ENCODE assay signal across 9 mouse cellular contexts in genomic region chr1:130350077-130350635, GRCm38 (mm10).
DNase-seq lines count a peak whose midpoint lies in the region; ATAC-seq and TF ChIP-seq lines count a peak whose summit lies in the region.
"Had no signal": no experiment of that assay in that cellular context is flagged by ENCODE, and none has a peak within 500 bp of the region (broad histone marks: within the 10 kb centered on the region; RNA-seq: fewer than 3 reads in every experiment).

No protein-coding gene starts in this region.

- no peak overlapping the region for H3K4me2 ChIP-seq in neural tube, embryonic 14.5 days (ENCODE audit: low read depth, low read length)
- H3K4me2 ChIP-seq: stomach, embryonic 15.5 days had no signal

- WGBS in neural tube, embryonic 14.5 days = 18% methylated on average over 1 of the region's 1 CpGs

- peak; percentile 64; the same call in 1 of the 2 replicates for TF ChIP-seq CTCF in brain, embryonic 14.5 days (IDR thresholded peaks at IDR 0.05; ENCODE audit: borderline replicate concordance, extremely low read depth, insufficient read depth, insufficient read length)

- peak; percentile 89 for ATAC-seq in frontal cortex, adult (ENCODE audit: low TSS enrichment)
- ATAC-seq in granulocyte monocyte progenitor cell, adult 5-6 weeks (replicated peaks; ENCODE audit: poor library complexity, severe bottlenecking) = peak; percentile 67; the same call in 1 of the 2 replicates
- peak; percentile 79 for ATAC-seq in neural tube, embryonic 14.5 days (ENCODE audit: low read depth)

- no peaks in the 10 kb centered on the region for H3K27me3 ChIP-seq in neural tube, embryonic 14.5 days (ENCODE audit: control insufficient read depth, insufficient read depth, low read length)
- H3K27me3 ChIP-seq: stomach, embryonic 15.5 days had no signal

- no peak overlapping the region for H3K4me3 ChIP-seq in neural tube, embryonic 14.5 days (ENCODE audit: low read depth, low read length)
- H3K4me3 ChIP-seq: stomach, embryonic 15.5 days had no signal

- no peaks in the 10 kb centered on the region for H3K36me3 ChIP-seq in neural tube, embryonic 14.5 days (ENCODE audit: control insufficient read depth, insufficient read depth, low read length)
- H3K36me3 ChIP-seq: stomach, embryonic 15.5 days had no signal

- no peaks in the 10 kb centered on the region for H3K9me3 ChIP-seq in neural tube, embryonic 14.5 days (ENCODE audit: control insufficient read depth, low read length)
- H3K9me3 ChIP-seq: stomach, embryonic 15.5 days had no signal

- no peaks in the 10 kb centered on the region for H3K4me1 ChIP-seq in neural tube, embryonic 14.5 days (ENCODE audit: control insufficient read depth, insufficient read depth, low read length)
- H3K4me1 ChIP-seq: stomach, embryonic 15.5 days had no signal

- H3K27ac ChIP-seq in neural tube, embryonic 14.5 days (ENCODE audit: low read depth, low read length) = no peak overlapping the region
- H3K27ac ChIP-seq: stomach, embryonic 15.5 days had no signal

- H3K9ac ChIP-seq in neural tube, embryonic 14.5 days (replicated peaks; ENCODE audit: low read depth, low read length) = no peak overlapping the region
- H3K9ac ChIP-seq: stomach, embryonic 15.5 days had no signal

- DNase-seq in frontal cortex, postnatal 14 days (ENCODE audit: low spot score in 2 of 2) = no peak
- peak; percentile 41 for DNase-seq in A20 (ENCODE audit: low read depth, low spot score)
- DNase-seq in brain, embryonic 14.5 days (ENCODE audit: low read depth) = peak; percentile 80
- peak; percentile 8 for DNase-seq in liver
- no peak for DNase-seq in spleen, postnatal 14 days (ENCODE audit: low spot score in 2 of 2)

- TF ChIP-seq POLR2A in brain, embryonic 14.5 days (IDR thresholded peaks at IDR 0.05; ENCODE audit: borderline replicate concordance, extremely low read depth, insufficient read depth, insufficient read length, poor library complexity, severe bottlenecking) = no peak

Comparison
In these comparisons a context has a peak if more than half of its experiments do, and no peak if none do; other contexts are left out.
1. DNase-seq: peak in A20 (single experiment), brain, embryonic 14.5 days (single experiment) and liver (single experiment); none in frontal cortex, postnatal 14 days (0 of 2) and spleen, postnatal 14 days (0 of 2).
2. Peak in every context shown above with its lines, with median percentiles within 50 percentile points of each other: ATAC-seq.